Mouse (Mus musculus) thymus, postnatal 10 days (tissue): ENCODE measurements at regions not wholly inside any gene's neighbourhood (a gene's known extent, or its start where the extent isn't known, plus 50 kb on each side); places are given as distances from the start of the nearest gene placed in this dataset.

Experiments
- DNase-seq, 2 experiments: peaks; one replicate each; pipeline ENCODE4 v3.0.0; 2021; ENCODE audit warnings: low spot score in 2 of 2

- no peak for DNase-seq
Observed at GRCm38 (mm10) chr11:117413133-117413532, 71.0 kb upstream of the Gm11733 start.

GRCm38 (mm10) chr11:117413942-117414705 is 70.0 kb upstream of the Gm11733 start:
- no peak for DNase-seq

- DNase-seq, result peak in 1 of 2 experiments; percentile 31
Observed at GRCm38 (mm10) chr11:117414871-117415323, 69.3 kb upstream of the Gm11733 start.

GRCm38 (mm10) chr11:117415466-117415865 is 68.7 kb upstream of the Gm11733 start:
- no peak for DNase-seq

GRCm38 (mm10) chr11:117415955-117416354 is 68.2 kb upstream of the Gm11733 start:
- DNase-seq, result no peak

- no peak for DNase-seq
Observed at GRCm38 (mm10) chr11:117416984-117417670, 67.0 kb upstream of the Gm11733 start.

GRCm38 (mm10) chr11:117417959-117418574 is 66.1 kb upstream of the Gm11733 start:
- no peak for DNase-seq

- no peak for DNase-seq
Observed at GRCm38 (mm10) chr11:117418939-117419338, 65.2 kb upstream of the Gm11733 start.

GRCm38 (mm10) chr11:117419351-117419969 is 64.7 kb upstream of the Gm11733 start:
- no peak for DNase-seq

GRCm38 (mm10) chr11:117422713-117423112 is 61.5 kb upstream of the Gm11733 start:
- DNase-seq, result no peak

- DNase-seq, result no peak
Observed at GRCm38 (mm10) chr11:117423422-117423821, 60.7 kb upstream of the Gm11733 start.

GRCm38 (mm10) chr11:117425466-117425865 is 58.7 kb upstream of the Gm11733 start:
- DNase-seq, result no peak

GRCm38 (mm10) chr11:117425927-117426326 is 58.2 kb upstream of the Gm11733 start:
- no peak for DNase-seq

- no peak for DNase-seq
Observed at GRCm38 (mm10) chr11:117426651-117427050, 57.5 kb upstream of the Gm11733 start.

GRCm38 (mm10) chr11:117427808-117428510 is 56.2 kb upstream of the Gm11733 start:
- no peak for DNase-seq

- DNase-seq, result no peak
Observed at GRCm38 (mm10) chr11:117429326-117429752, 54.8 kb upstream of the Gm11733 start.

- DNase-seq, result no peak
Observed at GRCm38 (mm10) chr11:117429894-117430293, 54.3 kb upstream of the Gm11733 start.

GRCm38 (mm10) chr11:117434056-117434455 is 50.1 kb upstream of the Gm11733 start:
- DNase-seq, result peak in 1 of 2 experiments; percentile 21
